Mouse (Mus musculus) cerebellum, postnatal 25 days (tissue): ENCODE results near the gene Prpf4.
A peak's percentile ranks its signal among the peaks of the same experiment; 100 is the strongest.

Experiments used
- DNase-seq, 2 experiments: peaks; one replicate each; pipeline ENCODE4 v3.0.0; 2021; ENCODE audit warnings: mixed read lengths in 2 of 2

Gene Prpf4

GRCm38 (mm10) chr4:62408601-62409282 lies at the start of gene Prpf4, which contains the start of gene Cdc26:
Gene Prpf4, plus strand, starts transcription at chr4:62408797.
Gene Cdc26, minus strand, starts transcription at chr4:62408642.
- peak; percentile 94 to 98 for DNase-seq

GRCm38 (mm10) chr4:62359256-62359775 lies 49.3 kb upstream of the Prpf4 start:
- DNase-seq: no peak

- peak; percentile 94 to 97 for DNase-seq
Measured at GRCm38 (mm10) chr4:62360088-62360804, 48.4 kb upstream of the Prpf4 start, which contains the start of the genes Fkbp15 and Slc31a1. Gene Fkbp15, minus strand, starts transcription at chr4:62360548. Gene Slc31a1, plus strand, starts transcription at chr4:62360727.

- DNase-seq: peak in 1 of 2 experiments; percentile 7
Measured at GRCm38 (mm10) chr4:62360805-62361455, 47.7 kb upstream of the Prpf4 start.

- DNase-seq: no peak
Measured at GRCm38 (mm10) chr4:62361571-62361970, 47.0 kb upstream of the Prpf4 start.

- DNase-seq: no peak
Measured at GRCm38 (mm10) chr4:62361997-62362396, 46.6 kb upstream of the Prpf4 start.

- DNase-seq: no peak
Measured at GRCm38 (mm10) chr4:62362437-62362836, 46.2 kb upstream of the Prpf4 start.

GRCm38 (mm10) chr4:62364299-62364698 lies 44.3 kb upstream of the Prpf4 start:
- DNase-seq: no peak

- no peak for DNase-seq
Measured at GRCm38 (mm10) chr4:62366291-62366690, 42.3 kb upstream of the Prpf4 start.

GRCm38 (mm10) chr4:62367586-62367985 lies 41.0 kb upstream of the Prpf4 start:
- no peak for DNase-seq

- DNase-seq: no peak
Measured at GRCm38 (mm10) chr4:62369091-62369490, 39.5 kb upstream of the Prpf4 start.

GRCm38 (mm10) chr4:62372410-62372809 lies 36.2 kb upstream of the Prpf4 start:
- DNase-seq: no peak

GRCm38 (mm10) chr4:62372818-62373520 lies 35.6 kb upstream of the Prpf4 start:
- DNase-seq: no peak

- DNase-seq: no peak
Measured at GRCm38 (mm10) chr4:62373668-62374067, 34.9 kb upstream of the Prpf4 start.

GRCm38 (mm10) chr4:62374342-62374741 lies 34.3 kb upstream of the Prpf4 start:
- DNase-seq: no peak

- no peak for DNase-seq
Measured at GRCm38 (mm10) chr4:62376123-62376522, 32.5 kb upstream of the Prpf4 start.

GRCm38 (mm10) chr4:62379724-62380381 lies 28.7 kb upstream of the Prpf4 start:
- no peak for DNase-seq

- no peak for DNase-seq
Measured at GRCm38 (mm10) chr4:62383207-62383606, 25.4 kb upstream of the Prpf4 start.

- no peak for DNase-seq
Measured at GRCm38 (mm10) chr4:62383752-62384151, 24.8 kb upstream of the Prpf4 start.

- DNase-seq: no peak
Measured at GRCm38 (mm10) chr4:62384159-62384558, 24.4 kb upstream of the Prpf4 start.

GRCm38 (mm10) chr4:62385439-62385838 lies 23.2 kb upstream of the Prpf4 start:
- DNase-seq: no peak
